Mouse (Mus musculus): Measurements from ENCODE around the gene Gmeb2. TPM values are rescaled to one million over a fixed set of nuclear protein-coding genes. Genes with fewer than 3 reads are reported as not detected.
A peak's percentile ranks its signal among the peaks of the same experiment; 100 is the strongest.

Gmeb2 gene
- polyA plus RNA-seq, 1 experiment from 2014 or later, result 11.8 TPM

DNA sequence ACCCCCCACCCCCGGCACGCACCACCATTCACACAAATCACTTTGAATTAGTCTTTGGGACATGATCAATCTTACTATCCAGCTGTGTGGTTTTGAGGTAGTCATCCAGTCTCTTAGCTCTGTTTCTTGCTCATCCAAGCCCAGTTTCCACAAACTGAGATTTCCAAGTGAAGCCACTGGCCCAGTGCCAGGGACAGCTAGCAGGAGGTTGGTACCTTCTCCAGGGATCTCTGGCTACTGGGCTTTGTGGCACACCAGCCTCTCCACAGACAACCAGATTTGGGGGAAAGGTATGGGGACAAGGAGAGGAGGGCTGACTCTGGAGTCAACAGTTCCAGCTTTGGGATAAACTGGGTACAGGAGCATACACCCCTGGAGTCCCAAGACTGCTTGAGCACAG, 67.5 kb downstream of the Gmeb2 start:
- 31% methylated on average over 2 of the region's 2 CpGs for WGBS
- H3K4me2 ChIP-seq (ENCODE audit: low read depth, low read length), result peak overlapping the region; percentile 58
- H3K27me3 ChIP-seq (ENCODE audit: control insufficient read depth, insufficient read depth, low read length), result no peaks in the 10 kb centered on the region
- H3K36me3 ChIP-seq (ENCODE audit: control insufficient read depth, insufficient read depth, low read length), result no peaks in the 10 kb centered on the region
- no peak overlapping the region; the same call in 1 of the 2 replicates for H3K27ac ChIP-seq (ENCODE audit: low read length)
- peak overlapping the region; percentile 41; the same call in 1 of the 2 replicates for H3K4me3 ChIP-seq (replicated peaks; ENCODE audit: low read length)
- H3K9me3 ChIP-seq (replicated peaks; ENCODE audit: control insufficient read depth, low read length), result no peaks in the 10 kb centered on the region
- ATAC-seq (ENCODE audit: insufficient read depth, low FRiP score), result no peak
- H3K9ac ChIP-seq (ENCODE audit: low read length), result peak overlapping the region; percentile 58; the same call in 1 of the 2 replicates
- peaks cover 12% of the 10 kb centered on the region for H3K4me1 ChIP-seq (ENCODE audit: control insufficient read depth, insufficient read depth, low read length)

GRCm38 (mm10) chr2:181219538-181220216, 68.2 kb downstream of the Gmeb2 start, which contains the start of gene Fndc11:
TSS of gene Fndc11 (plus strand) at chr2:181220013.
- peak within 1 kb of the TSS; percentile 58; the same call in 1 of the 2 replicates for H3K9ac ChIP-seq (ENCODE audit: low read length)
- 2% methylated on average over 25 of the region's 25 CpGs for WGBS

GRCm38 (mm10) chr2:181218881-181219485, 68.9 kb downstream of the Gmeb2 start:
- no peaks in the 10 kb centered on the region for H3K36me3 ChIP-seq (ENCODE audit: control insufficient read depth, insufficient read depth, low read length)
- no peak overlapping the region for H3K4me2 ChIP-seq (ENCODE audit: low read depth, low read length)
- H3K4me3 ChIP-seq (replicated peaks; ENCODE audit: low read length), result no peak overlapping the region
- 61% methylated on average over 5 of the region's 5 CpGs for WGBS
- H3K9ac ChIP-seq (ENCODE audit: low read length), result no peak overlapping the region
- H3K27ac ChIP-seq (ENCODE audit: low read length), result no peak overlapping the region
- H3K9me3 ChIP-seq (replicated peaks; ENCODE audit: control insufficient read depth, low read length), result no peaks in the 10 kb centered on the region
- H3K27me3 ChIP-seq (ENCODE audit: control insufficient read depth, insufficient read depth, low read length), result no peaks in the 10 kb centered on the region
- peaks cover 12% of the 10 kb centered on the region for H3K4me1 ChIP-seq (ENCODE audit: control insufficient read depth, insufficient read depth, low read length)
- no peak for ATAC-seq (ENCODE audit: insufficient read depth, low FRiP score)

More at GRCm38 (mm10) chr2:181219538-181220216, 68.2 kb downstream of the Gmeb2 start, which contains the start of gene Fndc11:
- Histone ChIP-seq H3K4me2 (ENCODE audit: low read depth, low read length) (peak within 1 kb of the TSS; percentile 58), H3K4me1 (ENCODE audit: control insufficient read depth, insufficient read depth, low read length) (peaks cover 12% of the 10 kb centered on the region), H3K9me3 (replicated peaks; ENCODE audit: control insufficient read depth, low read length) (no peaks in the 10 kb centered on the region), H3K27me3 (ENCODE audit: control insufficient read depth, insufficient read depth, low read length) (no peaks in the 10 kb centered on the region), H3K27ac (ENCODE audit: low read length) (peak within 1 kb of the TSS; percentile 66), H3K36me3 (ENCODE audit: control insufficient read depth, insufficient read depth, low read length) (no peaks in the 10 kb centered on the region), H3K4me3 (replicated peaks; ENCODE audit: low read length) (peak within 1 kb of the TSS; percentile 41)
- ATAC-seq (ENCODE audit: insufficient read depth, low FRiP score), result peak; percentile 94

GRCm38 (mm10) chr2:181216037-181216436, 71.8 kb downstream of the Gmeb2 start:
- no peak overlapping the region for H3K4me2 ChIP-seq (ENCODE audit: low read depth, low read length)
- peaks cover 19% of the 10 kb centered on the region for H3K27me3 ChIP-seq (ENCODE audit: control insufficient read depth, insufficient read depth, low read length)
- WGBS, result 80% methylated on average over 6 of the region's 6 CpGs
- H3K36me3 ChIP-seq (ENCODE audit: control insufficient read depth, insufficient read depth, low read length), result no peaks in the 10 kb centered on the region
- ATAC-seq (ENCODE audit: insufficient read depth, low FRiP score), result no peak
- no peak overlapping the region for H3K9ac ChIP-seq (ENCODE audit: low read length)
- peaks cover 19% of the 10 kb centered on the region for H3K4me1 ChIP-seq (ENCODE audit: control insufficient read depth, insufficient read depth, low read length)
- H3K9me3 ChIP-seq (replicated peaks; ENCODE audit: control insufficient read depth, low read length), result no peaks in the 10 kb centered on the region
- H3K4me3 ChIP-seq (replicated peaks; ENCODE audit: low read length), result no peak overlapping the region
- H3K27ac ChIP-seq (ENCODE audit: low read length), result no peak overlapping the region

DNA sequence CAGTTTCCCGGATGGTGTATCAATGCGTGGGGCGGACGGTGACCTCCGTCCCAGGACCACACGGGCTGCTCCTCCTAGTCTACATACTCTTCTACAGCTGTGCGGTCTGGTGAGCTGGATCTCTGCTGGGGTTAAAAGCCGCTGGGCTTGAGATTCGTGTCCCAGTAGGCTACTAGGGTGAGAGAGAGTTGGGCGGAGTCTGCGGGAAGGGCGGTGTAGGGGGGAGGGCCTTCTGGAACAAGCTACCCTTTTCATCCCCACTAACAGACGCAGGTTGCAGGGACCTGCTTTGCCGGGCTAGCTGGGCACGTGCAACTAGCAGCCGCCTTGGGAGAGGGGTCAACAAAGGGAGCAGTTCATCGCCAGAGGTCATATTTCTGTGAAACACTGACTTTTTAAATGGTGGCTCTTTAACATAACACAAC, 74.8 kb downstream of the Gmeb2 start, which contains the start of gene Srms:
Srms (minus strand) TSS at position 165 of the 425 bp plus-strand sequence.
- H3K27ac ChIP-seq (ENCODE audit: low read length), result no peak within 1 kb of the TSS
- no peaks in the 10 kb centered on the region for H3K9me3 ChIP-seq (replicated peaks; ENCODE audit: control insufficient read depth, low read length)
- H3K27me3 ChIP-seq (ENCODE audit: control insufficient read depth, insufficient read depth, low read length), result peaks cover 19% of the 10 kb centered on the region
- peaks cover 7% of the 10 kb centered on the region for H3K4me1 ChIP-seq (ENCODE audit: control insufficient read depth, insufficient read depth, low read length)
- peak within 1 kb of the TSS; percentile 60 for H3K4me2 ChIP-seq (ENCODE audit: low read depth, low read length)
- peak within 1 kb of the TSS; percentile 56 for H3K9ac ChIP-seq (ENCODE audit: low read length)
- H3K36me3 ChIP-seq (ENCODE audit: control insufficient read depth, insufficient read depth, low read length), result no peaks in the 10 kb centered on the region
- 1% methylated on average over 17 of the region's 17 CpGs for WGBS
- peak; percentile 62; the same call in 1 of the 2 replicates for ATAC-seq (ENCODE audit: insufficient read depth, low FRiP score)
- peak within 1 kb of the TSS; percentile 43 for H3K4me3 ChIP-seq (replicated peaks; ENCODE audit: low read length)

- Histone ChIP-seq H3K9ac (ENCODE audit: low read length) (peak overlapping the region; percentile 56), H3K4me3 (replicated peaks; ENCODE audit: low read length) (peak overlapping the region; percentile 43), H3K27me3 (ENCODE audit: control insufficient read depth, insufficient read depth, low read length) (peaks cover 19% of the 10 kb centered on the region), H3K27ac (ENCODE audit: low read length) (no peak overlapping the region), H3K36me3 (ENCODE audit: control insufficient read depth, insufficient read depth, low read length) (no peaks in the 10 kb centered on the region), H3K9me3 (replicated peaks; ENCODE audit: control insufficient read depth, low read length) (no peaks in the 10 kb centered on the region), H3K4me2 (ENCODE audit: low read depth, low read length) (peak overlapping the region; percentile 60), H3K4me1 (ENCODE audit: control insufficient read depth, insufficient read depth, low read length) (peaks cover 7% of the 10 kb centered on the region)
- 4% methylated on average over 34 of the region's 34 CpGs for WGBS
- no peak for ATAC-seq (ENCODE audit: insufficient read depth, low FRiP score)
Observed at GRCm38 (mm10) chr2:181212389-181213020, 75.3 kb downstream of the Gmeb2 start.

DNA sequence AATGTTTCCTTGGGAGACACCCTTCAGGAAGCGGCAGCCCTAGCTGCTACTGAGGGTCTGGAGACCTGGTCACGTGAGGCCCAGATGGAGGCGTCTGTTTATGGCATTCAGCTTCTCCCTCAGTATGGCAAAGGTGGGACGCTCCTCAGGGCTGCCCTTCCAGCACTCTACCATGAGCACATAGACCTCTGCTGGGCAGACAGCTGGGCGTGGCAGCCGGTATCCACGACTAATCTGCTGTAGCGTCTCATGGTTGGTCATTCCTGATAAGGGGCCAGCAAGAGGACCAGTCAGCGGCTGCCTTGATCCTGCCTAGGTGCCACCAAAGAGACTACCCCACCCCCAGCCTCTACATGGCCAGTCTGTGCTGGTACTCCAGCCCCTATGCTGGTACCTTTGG, 81.7 kb downstream of the Gmeb2 start:
- Histone ChIP-seq H3K4me2 (ENCODE audit: low read depth, low read length) (no peak overlapping the region), H3K27me3 (ENCODE audit: control insufficient read depth, insufficient read depth, low read length) (no peaks in the 10 kb centered on the region), H3K4me3 (replicated peaks; ENCODE audit: low read length) (no peak overlapping the region), H3K36me3 (ENCODE audit: control insufficient read depth, insufficient read depth, low read length) (no peaks in the 10 kb centered on the region), H3K27ac (ENCODE audit: low read length) (no peak overlapping the region), H3K9me3 (replicated peaks; ENCODE audit: control insufficient read depth, low read length) (no peaks in the 10 kb centered on the region), H3K4me1 (ENCODE audit: control insufficient read depth, insufficient read depth, low read length) (no peaks in the 10 kb centered on the region), H3K9ac (ENCODE audit: low read length) (no peak overlapping the region)
- WGBS, result 63% methylated on average over 9 of the region's 9 CpGs
- peak; percentile 51; the same call in 1 of the 2 replicates for ATAC-seq (ENCODE audit: insufficient read depth, low FRiP score)

GRCm38 (mm10) chr2:181205678-181206077, 82.2 kb downstream of the Gmeb2 start:
- no peak for ATAC-seq (ENCODE audit: insufficient read depth, low FRiP score)
- Histone ChIP-seq H3K4me3 (replicated peaks; ENCODE audit: low read length) (no peak overlapping the region), H3K9ac (ENCODE audit: low read length) (no peak overlapping the region), H3K9me3 (replicated peaks; ENCODE audit: control insufficient read depth, low read length) (no peaks in the 10 kb centered on the region), H3K4me2 (ENCODE audit: low read depth, low read length) (no peak overlapping the region), H3K27me3 (ENCODE audit: control insufficient read depth, insufficient read depth, low read length) (no peaks in the 10 kb centered on the region), H3K4me1 (ENCODE audit: control insufficient read depth, insufficient read depth, low read length) (no peaks in the 10 kb centered on the region), H3K27ac (ENCODE audit: low read length) (no peak overlapping the region), H3K36me3 (ENCODE audit: control insufficient read depth, insufficient read depth, low read length) (no peaks in the 10 kb centered on the region)
- WGBS, result 77% methylated on average over 5 of the region's 5 CpGs

GRCm38 (mm10) chr2:181202886-181203285, 84.9 kb downstream of the Gmeb2 start:
- ATAC-seq (ENCODE audit: insufficient read depth, low FRiP score), result no peak
- Histone ChIP-seq H3K27ac (ENCODE audit: low read length) (no peak overlapping the region), H3K4me3 (replicated peaks; ENCODE audit: low read length) (no peak overlapping the region), H3K9me3 (replicated peaks; ENCODE audit: control insufficient read depth, low read length) (no peaks in the 10 kb centered on the region), H3K4me1 (ENCODE audit: control insufficient read depth, insufficient read depth, low read length) (no peaks in the 10 kb centered on the region), H3K36me3 (ENCODE audit: control insufficient read depth, insufficient read depth, low read length) (no peaks in the 10 kb centered on the region), H3K9ac (ENCODE audit: low read length) (no peak overlapping the region), H3K27me3 (ENCODE audit: control insufficient read depth, insufficient read depth, low read length) (no peaks in the 10 kb centered on the region), H3K4me2 (ENCODE audit: low read depth, low read length) (no peak overlapping the region)
- WGBS, result 64% methylated on average over 6 of the region's 6 CpGs
